Comparison of ENCODE assay signal across 7 mouse cellular contexts in the genomic region with DNA sequence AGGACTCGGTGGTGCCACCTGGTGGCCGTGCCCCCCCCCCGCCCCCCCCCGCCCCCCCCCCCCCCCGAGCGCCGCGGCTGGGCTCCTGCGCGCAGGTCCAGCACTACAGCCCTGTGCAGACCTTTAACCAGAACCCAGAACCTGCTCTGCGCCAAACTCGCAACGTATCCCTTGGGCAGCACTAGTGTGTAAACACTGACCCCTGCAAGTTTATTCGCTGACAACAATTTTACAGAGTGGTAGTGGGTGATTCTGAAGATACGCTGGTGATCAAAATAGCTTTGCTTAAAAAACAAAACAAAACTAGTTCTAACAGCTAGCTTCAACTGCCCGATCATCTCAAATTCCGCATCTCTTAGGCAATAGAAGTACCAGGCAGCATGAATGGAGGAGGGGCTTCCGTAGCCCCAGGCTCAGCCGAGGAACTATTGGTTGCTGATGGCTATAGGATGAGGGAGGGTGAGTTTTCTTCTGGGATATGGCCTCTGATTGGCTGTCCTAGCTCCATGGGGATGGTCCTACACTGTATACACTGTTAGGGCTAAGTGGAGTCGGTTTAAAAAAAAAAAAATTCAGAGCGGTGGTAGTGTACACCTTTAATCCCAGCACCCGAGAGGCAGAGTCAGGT. TPM values are rescaled to one million over a fixed set of nuclear protein-coding genes. Genes with fewer than 3 reads are reported as not detected.
DNase-seq lines count a peak whose midpoint lies in the region; ATAC-seq and TF ChIP-seq lines count a peak whose summit lies in the region.

A gene (minus strand): TSS at position 5 of the 628 bp plus-strand sequence.

- WGBS in intestine, postnatal 0 days, result under 1% methylated on average over 13 of the region's 22 CpGs
- 1% methylated on average over 19 of the region's 22 CpGs for WGBS in midbrain, embryonic 10.5 days
- WGBS in stomach, embryonic 16.5 days, result under 1% methylated on average over 13 of the region's 22 CpGs

- TF ChIP-seq POLR2A in cortical plate, adult 2 months (IDR thresholded peaks at IDR 0.05; ENCODE audit: extremely low read depth, insufficient read depth, low read length), result no peak

- H3K36me3 ChIP-seq in C2C12 (ENCODE audit: control insufficient read depth, insufficient read depth), result peaks cover 3% of the 10 kb centered on the region
- H3K36me3 ChIP-seq in intestine, postnatal 0 days (ENCODE audit: control insufficient read depth, insufficient read depth), result no peaks in the 10 kb centered on the region
- H3K36me3 ChIP-seq in midbrain, embryonic 10.5 days, result peaks cover 17% of the 10 kb centered on the region
- no peaks in the 10 kb centered on the region for H3K36me3 ChIP-seq in stomach, embryonic 16.5 days (ENCODE audit: control insufficient read depth, insufficient read depth, low read length)

- peak; percentile 98 for DNase-seq in ES-CJ7 (ENCODE audit: low read depth, low spot score)
- no peak for DNase-seq in gastrocnemius, postnatal 4 days (ENCODE audit: low spot score in 2 of 2)
- DNase-seq in midbrain, embryonic 10.5 days (ENCODE audit: low spot score), result peak; percentile 78

- H3K4me2 ChIP-seq in intestine, postnatal 0 days (replicated peaks; ENCODE audit: low read depth), result peak within 1 kb of the TSS; percentile 95
- peak within 1 kb of the TSS; percentile 74 for H3K4me2 ChIP-seq in stomach, embryonic 16.5 days (ENCODE audit: low read depth, low read length)

- peak; percentile 71 for ATAC-seq in intestine, postnatal 0 days
- ATAC-seq in stomach, embryonic 16.5 days (ENCODE audit: insufficient read depth, low FRiP score), result peak; percentile 92

- no peaks in the 10 kb centered on the region for H3K4me1 ChIP-seq in cortical plate, adult 2 months (ENCODE audit: control insufficient read depth, insufficient read depth, low read length)
- no peaks in the 10 kb centered on the region for H3K4me1 ChIP-seq in intestine, postnatal 0 days (replicated peaks; ENCODE audit: control insufficient read depth, insufficient read depth, low read length)
- H3K4me1 ChIP-seq in midbrain, embryonic 10.5 days, result peaks cover 12% of the 10 kb centered on the region
- H3K4me1 ChIP-seq in stomach, embryonic 16.5 days (ENCODE audit: control insufficient read depth, insufficient read depth, low read length), result peaks cover 8% of the 10 kb centered on the region; the same call in 1 of the 2 replicates

- no peaks in the 10 kb centered on the region for H3K9me3 ChIP-seq in intestine, postnatal 0 days (ENCODE audit: control insufficient read depth)
- H3K9me3 ChIP-seq in midbrain, embryonic 10.5 days (replicated peaks), result no peaks in the 10 kb centered on the region
- no peaks in the 10 kb centered on the region for H3K9me3 ChIP-seq in stomach, embryonic 16.5 days (replicated peaks; ENCODE audit: control insufficient read depth, low read length)

- no peak within 1 kb of the TSS for H3K27ac ChIP-seq in cortical plate, adult 2 months (ENCODE audit: insufficient read depth, low read length)
- peak within 1 kb of the TSS; percentile 60 for H3K27ac ChIP-seq in intestine, postnatal 0 days (ENCODE audit: low read depth, low read length)
- peak within 1 kb of the TSS; percentile 94 for H3K27ac ChIP-seq in midbrain, embryonic 10.5 days (replicated peaks)
- H3K27ac ChIP-seq in stomach, embryonic 16.5 days (ENCODE audit: low read length), result peak within 1 kb of the TSS; percentile 83

- H3K79me2 ChIP-seq in C2C12 (ENCODE audit: control insufficient read depth, insufficient read depth), result peaks cover 12% of the 10 kb centered on the region

- peak within 1 kb of the TSS; percentile 34 for H3K4me3 ChIP-seq in C2C12 (ENCODE audit: insufficient read depth, poor library complexity, severe bottlenecking)
- H3K4me3 ChIP-seq in cortical plate, adult 2 months (ENCODE audit: insufficient read depth, low read length), result peak within 1 kb of the TSS; percentile 56
- peak within 1 kb of the TSS; percentile 69 for H3K4me3 ChIP-seq in intestine, postnatal 0 days (ENCODE audit: low read depth, low read length)
- peak within 1 kb of the TSS; percentile 72 for H3K4me3 ChIP-seq in midbrain, embryonic 10.5 days
- H3K4me3 ChIP-seq in stomach, embryonic 16.5 days (replicated peaks; ENCODE audit: low read length), result peak within 1 kb of the TSS; percentile 63

- no peaks in the 10 kb centered on the region for H3K79me3 ChIP-seq in C2C12 (ENCODE audit: low read depth)

- H3K27me3 ChIP-seq in C2C12 (ENCODE audit: control insufficient read depth, insufficient read depth, insufficient read length), result no peaks in the 10 kb centered on the region
- H3K27me3 ChIP-seq in intestine, postnatal 0 days (replicated peaks; ENCODE audit: control insufficient read depth, insufficient read depth, low read length), result no peaks in the 10 kb centered on the region
- no peaks in the 10 kb centered on the region for H3K27me3 ChIP-seq in midbrain, embryonic 10.5 days (ENCODE audit: low read depth, poor library complexity, severe bottlenecking)
- no peaks in the 10 kb centered on the region for H3K27me3 ChIP-seq in stomach, embryonic 16.5 days (ENCODE audit: control insufficient read depth, insufficient read depth, low read length)

- H3ac ChIP-seq in C2C12 (ENCODE audit: control insufficient read depth, insufficient read length, low read depth), result peak within 1 kb of the TSS; percentile 72

- peak; percentile 93 for TF ChIP-seq CTCF in C2C12 (IDR thresholded peaks at IDR 0.05; ENCODE audit: control insufficient read depth, insufficient read depth, insufficient read length)
- TF ChIP-seq CTCF in cortical plate, adult 2 months (IDR thresholded peaks at IDR 0.05; ENCODE audit: extremely low read depth, insufficient read depth, low read length), result no peak
- no peak for TF ChIP-seq CTCF in intestine, postnatal 0 days (IDR thresholded peaks at IDR 0.05; ENCODE audit: low read depth)

- peak within 1 kb of the TSS; percentile 58 for H3K9ac ChIP-seq in intestine, postnatal 0 days (ENCODE audit: low read depth, low read length)
- H3K9ac ChIP-seq in stomach, embryonic 16.5 days (ENCODE audit: low read length), result peak within 1 kb of the TSS; percentile 87

TF ChIP-seq in C2C12, 6 proteins besides CTCF, POLR2A, EP300 and RAD21:
- no peak for TF ChIP-seq MAX (IDR thresholded peaks at IDR 0.05)
- no peak for TF ChIP-seq CEBPB (IDR thresholded peaks at IDR 0.05; ENCODE audit: low read depth)
- TF ChIP-seq FOSL1 (IDR thresholded peaks at IDR 0.05; ENCODE audit: insufficient read depth, low read length, poor library complexity, severe bottlenecking), result no peak
- TF ChIP-seq MYOG (IDR thresholded peaks at IDR 0.05; ENCODE audit: control insufficient read depth, extremely low read depth, insufficient read length), result no peak
- TF ChIP-seq MYOD1 (IDR thresholded peaks at IDR 0.05; ENCODE audit: control insufficient read depth, insufficient read length, low read depth), result no peak
- no peak for TF ChIP-seq USF1 (IDR thresholded peaks at IDR 0.05; ENCODE audit: low read depth)

RNA-seq across cellular contexts. Expression of the gene that starts here (rescaled TPM):
- 34.1 TPM for polyA plus RNA-seq in C2C12 (2012; fragmentation: generic; extraction: Trizol)
- 8.8 and 9.4 TPM in 2 replicates for polyA plus RNA-seq in cortical plate, adult 2 months (2012; rRNA removed)
- 10 to 100 TPM; 21.9 to 22.2 TPM for total RNA-seq in gastrocnemius, postnatal 4 days (2021)
- 18.9 and 21.1 TPM in 2 replicates for polyA plus RNA-seq in intestine, postnatal 0 days (2015; fragmentation: Nextera tagmentation; extraction: Ambion mirVana)
- polyA plus RNA-seq in midbrain, embryonic 10.5 days (2016; fragmentation: Nextera tagmentation; extraction: Ambion mirVana), result 54.3 and 55.9 TPM in 2 replicates
- 32.5 and 40.2 TPM in 2 replicates for polyA plus RNA-seq in stomach, embryonic 16.5 days (2015; fragmentation: Nextera tagmentation; extraction: Ambion mirVana)

Comparison
In these comparisons a context has a peak if more than half of its experiments do, and no peak if none do; other contexts are left out.
1. DNase-seq: peak in ES-CJ7 (single experiment) and midbrain, embryonic 10.5 days (single experiment); none in gastrocnemius, postnatal 4 days (0 of 2).
2. Peak in every context shown above with its lines, with median percentiles within 50 percentile points of each other: H3K4me3 ChIP-seq.